ENCODE assay signal across 24 mouse cellular contexts in genomic region chr7:128201607-128202006, GRCm38 (mm10). TPM values are rescaled to one million over a fixed set of nuclear protein-coding genes. Genes with fewer than 3 reads are reported as not detected.
DNase-seq lines count a peak whose midpoint lies in the region; TF ChIP-seq lines count a peak whose summit lies in the region.
"Had no signal": no experiment of that assay in that cellular context is flagged by ENCODE, and none has a peak within 500 bp of the region (broad histone marks: within the 10 kb centered on the region; RNA-seq: fewer than 3 reads in every experiment).

No protein-coding gene starts in this region.

- no peaks in the 10 kb centered on the region for H3K27me3 ChIP-seq in testis, adult 2 months (ENCODE audit: control insufficient read depth, insufficient read depth, low read length)
- H3K27me3 ChIP-seq in myocyte (ENCODE audit: control insufficient read depth, insufficient read depth, insufficient read length) = peaks cover 29% of the 10 kb centered on the region

- no peak overlapping the region for H3K27ac ChIP-seq in testis, adult 2 months (ENCODE audit: control insufficient read depth, insufficient read depth, low read depth, low read length)

- H3K4me1 ChIP-seq in testis, adult 2 months (ENCODE audit: control insufficient read depth, insufficient read depth, low read length) = peaks cover 4% of the 10 kb centered on the region

- no peak overlapping the region for H3K4me2 ChIP-seq in myocyte (ENCODE audit: low read depth)

- no peak overlapping the region for H3ac ChIP-seq in myocyte (ENCODE audit: control insufficient read depth, insufficient read length)

- H3K36me3 ChIP-seq in testis, adult 2 months (ENCODE audit: control insufficient read depth, insufficient read depth, low read length) = no peaks in the 10 kb centered on the region
- peaks cover 13% of the 10 kb centered on the region for H3K36me3 ChIP-seq in myocyte (ENCODE audit: control insufficient read depth, insufficient read depth)
- H3K36me3 ChIP-seq: G1E had no signal

- H3K79me2 ChIP-seq in myocyte (ENCODE audit: control insufficient read depth, insufficient read depth) = peaks cover 3% of the 10 kb centered on the region

- TF ChIP-seq CTCF in testis, adult 2 months (IDR thresholded peaks at IDR 0.05; ENCODE audit: control insufficient read depth, insufficient read depth, insufficient replicate concordance, low read depth, low read length) = no peak

- peak overlapping the region; percentile 70 for H3K4me3 ChIP-seq in testis, adult 2 months (ENCODE audit: control insufficient read depth, low read depth, low read length)
- H3K4me3 ChIP-seq in myocyte = no peak overlapping the region

- peak; percentile 72 for DNase-seq in heart, adult 11 months
- DNase-seq in heart, postnatal 10 days = no peak
- DNase-seq in testis, postnatal 10 days (ENCODE audit: low spot score) = no peak
- no peak for DNase-seq in lung, adult 18-20 months
- DNase-seq: adrenal gland, adult 2 months; adrenal gland, adult 8-10 months; adrenal gland, postnatal 10 days; adrenal gland, postnatal 14 days; adrenal gland, postnatal 25 days; adrenal gland, postnatal 36 days; B cell, adult 2 months; cerebellum, adult 11 months; cerebellum, adult 11-12 months; cerebellum, adult 18-20 months had no signal

- intact Hi-C loops in heart, postnatal 10 days (cut with DNase I) = no loop called here

- TF ChIP-seq POLR2A in testis, adult 2 months (IDR thresholded peaks at IDR 0.05; ENCODE audit: control insufficient read depth, low read depth, low read length) = no peak
- peak; percentile 23 for TF ChIP-seq POLR2A in myocyte (IDR thresholded peaks at IDR 0.05; ENCODE audit: insufficient read length, low read depth)

TF ChIP-seq in myocyte, 11 proteins besides CTCF, POLR2A, EP300 and RAD21:
- TF ChIP-seq POLR2AphosphoS2 (IDR thresholded peaks at IDR 0.05; ENCODE audit: insufficient read length, low read depth) (peak; percentile 60), REST (IDR thresholded peaks at IDR 0.05; ENCODE audit: insufficient read depth, insufficient read length) (no peak)

RNA-seq across cellular contexts. Expression of gene Cox6a2, which starts 4.6 kb away (rescaled TPM):
- total RNA-seq in heart, postnatal 10 days (2021) = 1,000 to 10,000 TPM; 1,342 to 1,375 TPM
- polyA plus RNA-seq in testis, adult 2 months (2012; rRNA removed) = 0.35 and 0.52 TPM in 2 replicates
- 1,017 TPM for polyA plus RNA-seq in myocyte (2012; fragmentation: generic; extraction: Trizol)
- total RNA-seq: adrenal gland, postnatal 14 days had no signal
- polyA plus RNA-seq: activated CD4-positive, CD25-positive, alpha-beta regulatory T cell, adult 4 months had no signal

RNA-seq across cellular contexts. Expression of gene Armc5, which starts 35.5 kb away (rescaled TPM):
- total RNA-seq in heart, postnatal 10 days (2021) = 10 to 100 TPM; 11.7 to 13.3 TPM
- 11.4 and 12.1 TPM in 2 replicates for polyA plus RNA-seq in testis, adult 2 months (2012; rRNA removed)
- 16.7 TPM for polyA plus RNA-seq in myocyte (2012; fragmentation: generic; extraction: Trizol)

RNA-seq across cellular contexts. Expression of gene 9130023H24Rik, which starts 36.2 kb away (rescaled TPM):
- total RNA-seq in heart, postnatal 10 days (2021) = 1 to 10 TPM; 4.5 to 5.4 TPM
- 8.1 and 9.5 TPM in 2 replicates for polyA plus RNA-seq in testis, adult 2 months (2012; rRNA removed)
- 3.3 TPM for polyA plus RNA-seq in myocyte (2012; fragmentation: generic; extraction: Trizol)

RNA-seq across cellular contexts. Expression of gene Tgfb1i1, which starts 45.0 kb away (rescaled TPM):
- 10 to 100 TPM; 52.1 to 57.0 TPM for total RNA-seq in heart, postnatal 10 days (2021)
- 3.7 and 5.2 TPM in 2 replicates for polyA plus RNA-seq in testis, adult 2 months (2012; rRNA removed)
- 58.1 TPM for polyA plus RNA-seq in myocyte (2012; fragmentation: generic; extraction: Trizol)
- total RNA-seq: CH12.LX, MEL had no signal

RNA-seq across cellular contexts. Expression of gene Itgad, which starts 47.4 kb away (rescaled TPM):
- not detected for total RNA-seq in heart, postnatal 10 days (2021)
- 21.1 and 21.4 TPM in 2 replicates for polyA plus RNA-seq in testis, adult 2 months (2012; rRNA removed)
- 0.13 TPM for polyA plus RNA-seq in myocyte (2012; fragmentation: generic; extraction: Trizol)
- total RNA-seq: adrenal gland, postnatal 25 days; CH12.LX; ES-E14; G1E; MEL had no signal
- polyA plus RNA-seq: brain, embryonic 14.5 days; C2C12; Patski had no signal

Comparison
In these comparisons a context has a peak if more than half of its experiments do, and no peak if none do; other contexts are left out.
1. RNA of gene Cox6a2, which starts 4.6 kb away (polyA plus RNA-seq): 1,017 TPM in myocyte (single experiment); 0.35 to 0.52 TPM in testis, adult 2 months; every median in the first group is over 100 times any median in the second.